Mouse (Mus musculus) myocyte (in vitro differentiated cells): Measurements from ENCODE around the gene Sltm.
"Not testable (repeated sequence)": the region's sequence is repeated elsewhere in the genome, so short reads cannot be mapped to it uniquely, and the experiment has no call there.

ENCODE experiments used
- POLR2A ChIP-seq: IDR thresholded peaks from one replicate; pipeline ENCODE4 v1.6.1; 2011; ENCODE audit warnings: low read depth, mild to moderate bottlenecking, control low read depth, moderate library complexity; ENCODE audit not compliant: insufficient read length
- USF1 ChIP-seq: IDR thresholded peaks from one replicate; pipeline ENCODE4 v1.6.1; 2011; ENCODE audit warnings: low read depth, mild to moderate bottlenecking, control low read depth, moderate library complexity

GRCm38 (mm10) chr9:70546576-70546975, 4.0 kb downstream of the Sltm start:
- TF ChIP-seq POLR2A, USF1: not testable (repeated sequence)
